ENCODE assay signal across 11 mouse cellular contexts in the genomic region with DNA sequence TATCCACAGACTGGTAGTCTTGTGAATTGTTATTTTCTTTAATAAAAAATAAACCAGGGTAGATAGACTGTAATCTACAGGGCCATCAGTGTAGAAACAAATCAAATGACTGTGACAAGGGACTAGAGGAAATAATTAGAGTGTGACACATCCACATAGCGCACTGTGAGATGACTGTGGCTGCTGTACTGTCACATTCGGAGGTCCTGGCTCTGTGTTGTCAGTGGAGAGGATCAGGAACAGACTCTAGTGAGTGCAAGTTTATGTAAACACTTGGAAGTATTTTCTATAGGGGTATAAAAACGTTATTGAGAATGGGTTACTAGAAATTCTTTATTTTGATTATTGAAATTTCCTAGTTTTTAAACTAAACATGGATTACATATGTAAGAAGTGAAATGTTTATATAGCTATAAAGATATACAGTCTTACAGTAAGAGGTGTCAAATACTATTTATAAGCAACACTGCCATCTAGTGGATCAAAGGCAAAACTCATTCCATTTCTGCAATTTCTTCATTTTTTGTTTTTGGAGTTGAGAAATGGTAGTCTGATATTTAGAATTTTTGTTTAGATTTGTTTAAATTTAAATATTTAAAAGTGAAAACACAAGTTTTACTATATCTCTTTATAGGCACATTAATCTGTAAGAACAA. TPM values are rescaled to one million over a fixed set of nuclear protein-coding genes. Genes with fewer than 3 reads are reported as not detected.
A peak's percentile ranks its signal among the peaks of the same experiment; 100 is the strongest.
DNase-seq lines count a peak whose midpoint lies in the region; ATAC-seq and TF ChIP-seq lines count a peak whose summit lies in the region.
"Had no signal": no experiment of that assay in that cellular context is flagged by ENCODE, and none has a peak within 500 bp of the region (broad histone marks: within the 10 kb centered on the region; RNA-seq: fewer than 3 reads in every experiment).

No protein-coding gene starts in this region.

- TF ChIP-seq CTCF in cerebellum, adult 2 months (IDR thresholded peaks at IDR 0.05; ENCODE audit: borderline replicate concordance, insufficient read depth, low read depth, low read length), result peak; percentile 8; the same call in 1 of the 2 replicates
- peak; percentile 48 for TF ChIP-seq CTCF in lung, postnatal 0 days (IDR thresholded peaks at IDR 0.05)

- H3K27ac ChIP-seq in cerebellum, adult 2 months (ENCODE audit: insufficient read depth, low read length), result no peak overlapping the region
- no peak overlapping the region for H3K27ac ChIP-seq in lung, postnatal 0 days (ENCODE audit: low read length)
- H3K27ac ChIP-seq in forebrain, embryonic 16.5 days (ENCODE audit: low read length), result no peak overlapping the region
- no peak overlapping the region for H3K27ac ChIP-seq in heart, embryonic 12.5 days (ENCODE audit: poor library complexity, severe bottlenecking)

- no peak for TF ChIP-seq POLR2A in cerebellum, adult 2 months (IDR thresholded peaks at IDR 0.05; ENCODE audit: borderline replicate concordance, insufficient read depth, low read length)

- 34% methylated on average over 3 of the region's 3 CpGs for WGBS in cerebellum, adult 2 months
- WGBS in lung, postnatal 0 days, result 35% methylated on average over 3 of the region's 3 CpGs
- 43% methylated on average over 3 of the region's 3 CpGs for WGBS in forebrain, embryonic 16.5 days
- 33% methylated on average over 3 of the region's 3 CpGs for WGBS in heart, embryonic 12.5 days

- no peaks in the 10 kb centered on the region for H3K4me1 ChIP-seq in cerebellum, adult 2 months (ENCODE audit: control insufficient read depth, insufficient read depth, low read length)
- H3K4me1 ChIP-seq in lung, postnatal 0 days (ENCODE audit: insufficient read depth, low read depth, low read length), result no peaks in the 10 kb centered on the region
- no peaks in the 10 kb centered on the region for H3K4me1 ChIP-seq in forebrain, embryonic 16.5 days (replicated peaks; ENCODE audit: control insufficient read depth, insufficient read depth, low read length)
- H3K4me1 ChIP-seq in heart, embryonic 12.5 days (replicated peaks), result no peaks in the 10 kb centered on the region

- no peaks in the 10 kb centered on the region for H3K9me3 ChIP-seq in lung, postnatal 0 days (ENCODE audit: low read length)
- H3K9me3 ChIP-seq in forebrain, embryonic 16.5 days (ENCODE audit: control insufficient read depth, low read length), result no peaks in the 10 kb centered on the region
- no peaks in the 10 kb centered on the region for H3K9me3 ChIP-seq in heart, embryonic 12.5 days (replicated peaks)

- H3K36me3 ChIP-seq in lung, postnatal 0 days (ENCODE audit: insufficient read depth, low read length), result no peaks in the 10 kb centered on the region
- peaks cover 17% of the 10 kb centered on the region for H3K36me3 ChIP-seq in forebrain, embryonic 16.5 days (ENCODE audit: control insufficient read depth, insufficient read depth)
- peaks cover 12% of the 10 kb centered on the region; the same call in 1 of the 2 replicates for H3K36me3 ChIP-seq in heart, embryonic 12.5 days

- no peak overlapping the region for H3K4me2 ChIP-seq in lung, postnatal 0 days (replicated peaks; ENCODE audit: low read depth, low read length)
- no peak overlapping the region for H3K4me2 ChIP-seq in forebrain, embryonic 16.5 days (ENCODE audit: low read length)
- H3K4me2 ChIP-seq in heart, embryonic 12.5 days, result no peak overlapping the region

- no peak for TF ChIP-seq EP300 in lung, postnatal 0 days (IDR thresholded peaks at IDR 0.05)

- DNase-seq in cerebellum, adult 2 months, result no peak
- DNase-seq in cerebellum, adult 9-11 months, result no peak
- DNase-seq in lung, postnatal 0 days (ENCODE audit: low spot score), result peak; percentile 73
- no peak for DNase-seq in lung, postnatal 4 days
- DNase-seq in retina, adult 2 months (ENCODE audit: low read depth, low spot score), result peak; percentile 3
- DNase-seq in layer of hippocampus, adult 9-10 months (ENCODE audit: low spot score), result no peak
- DNase-seq: B cell, adult 2 months; cerebellum, adult 18-20 months; right cerebral cortex, adult 18-20 months had no signal

- no peak overlapping the region for H3K9ac ChIP-seq in lung, postnatal 0 days (replicated peaks; ENCODE audit: low read depth)
- no peak overlapping the region for H3K9ac ChIP-seq in forebrain, embryonic 16.5 days (replicated peaks; ENCODE audit: low read depth, low read length)
- no peak overlapping the region for H3K9ac ChIP-seq in heart, embryonic 12.5 days

- no peaks in the 10 kb centered on the region for H3K27me3 ChIP-seq in cerebellum, adult 2 months (ENCODE audit: control insufficient read depth, insufficient read depth, low read length)
- H3K27me3 ChIP-seq in lung, postnatal 0 days (replicated peaks; ENCODE audit: insufficient read depth, low read length), result no peaks in the 10 kb centered on the region
- no peaks in the 10 kb centered on the region for H3K27me3 ChIP-seq in forebrain, embryonic 16.5 days (replicated peaks; ENCODE audit: control insufficient read depth, insufficient read depth, low read length)
- H3K27me3 ChIP-seq in heart, embryonic 12.5 days (replicated peaks), result no peaks in the 10 kb centered on the region

- ATAC-seq in lung, postnatal 0 days, result no peak
- ATAC-seq in forebrain, embryonic 16.5 days, result peak; percentile 60
- no peak for ATAC-seq in heart, embryonic 12.5 days (ENCODE audit: insufficient number of reproducible peaks, low FRiP score)

- no peak overlapping the region for H3K4me3 ChIP-seq in cerebellum, adult 2 months (replicated peaks; ENCODE audit: insufficient read depth, low read depth, low read length)
- no peak overlapping the region for H3K4me3 ChIP-seq in lung, postnatal 0 days (ENCODE audit: low read depth, low read length)
- H3K4me3 ChIP-seq in forebrain, embryonic 16.5 days (replicated peaks; ENCODE audit: low read length), result no peak overlapping the region
- H3K4me3 ChIP-seq in heart, embryonic 12.5 days, result no peak overlapping the region

RNA-seq across cellular contexts. Expression of a gene that starts 59.6 kb away (rescaled TPM):
- 20.0 and 20.5 TPM in 2 replicates for polyA plus RNA-seq in cerebellum, adult 2 months (2012; rRNA removed)
- polyA plus RNA-seq in lung, postnatal 0 days (2015; fragmentation: Nextera tagmentation; extraction: Ambion mirVana), result 0.47 and 0.49 TPM in 2 replicates
- 17.4 and 18.3 TPM in 2 replicates for polyA plus RNA-seq in forebrain, embryonic 16.5 days (2015; fragmentation: Nextera tagmentation; extraction: Ambion mirVana)
- 4.7 and 5.3 TPM in 2 replicates for polyA plus RNA-seq in heart, embryonic 12.5 days (2016; fragmentation: Nextera tagmentation; extraction: Ambion mirVana)

Comparison
In these comparisons a context has a peak if more than half of its experiments do, and no peak if none do; other contexts are left out.
1. DNase-seq: peak in lung, postnatal 0 days (single experiment) and retina, adult 2 months (single experiment); none in cerebellum, adult 2 months (0 of 2), cerebellum, adult 9-11 months (single experiment), lung, postnatal 4 days (0 of 2) and layer of hippocampus, adult 9-10 months (single experiment).